In genomic region chr13:59076489-59076888, GRCm38 (mm10) we compare ENCODE assay signal across 21 mouse cellular contexts.
"Had no signal": no experiment of that assay in that cellular context is flagged by ENCODE, and none has a peak within 500 bp of the region (broad histone marks: within the 10 kb centered on the region; RNA-seq: fewer than 3 reads in every experiment).

No protein-coding gene starts in this region.

- H3K27ac ChIP-seq: heart, embryonic 10.5 days; hindbrain, embryonic 13.5 days; hindbrain, embryonic 15.5 days; hindbrain, postnatal 0 days; limb, embryonic 10.5 days; limb, embryonic 12.5 days; liver, embryonic 13.5 days; liver, embryonic 15.5 days had no signal

- H3K4me3 ChIP-seq: heart, embryonic 10.5 days; heart, embryonic 12.5 days; hindbrain, embryonic 13.5 days; hindbrain, embryonic 15.5 days; limb, embryonic 10.5 days; limb, embryonic 12.5 days; liver, embryonic 13.5 days; liver, embryonic 15.5 days had no signal

- DNase-seq: gastrocnemius, postnatal 14 days; gastrocnemius, postnatal 36 days; heart, adult 18-20 months; heart, postnatal 10 days; heart, postnatal 36 days; kidney, adult 11 months; kidney, adult 8-10 months; kidney, postnatal 10 days; kidney, postnatal 25 days; kidney, postnatal 4 days; layer of hippocampus, adult 9-11 months; liver; liver, embryonic 13.5 days had no signal
